Mouse (Mus musculus) liver, postnatal 0 days (tissue): ENCODE measurements around the gene Kcnq2. TPM values are rescaled to one million over a fixed set of nuclear protein-coding genes. Genes with fewer than 3 reads are reported as not detected.

Source experiments
- ATAC-seq: fragments of 200-750 bp; cut with Nextera tagmentation; 2 replicates; pipeline ENCODE4 v1.8.0; 2017; ENCODE audit warnings: mild to moderate bottlenecking, moderate library complexity
- DNase-seq: peaks from one replicate; pipeline ENCODE4 v3.0.0-alpha.2; 2016
- H3K27ac ChIP-seq: fragments of 300-500 bp; sonication (generic); 2 replicates; pipeline ENCODE4 v1.5.1; 2014; ENCODE audit warnings: antibody characterized with exemption, moderate library complexity, mild to moderate bottlenecking, low read depth
- H3K27me3 ChIP-seq: fragments of 300-500 bp; sonication (generic); 2 replicates; pipeline ENCODE4 v1.6.1; 2014; ENCODE audit warnings: low read length, control low read depth, mixed read lengths; ENCODE audit not compliant: insufficient read depth
- H3K36me3 ChIP-seq: fragments of 300-500 bp; sonication (generic); replicated peaks from 2 replicates; pipeline ENCODE4 v1.6.1; 2014; ENCODE audit warnings: mild to moderate bottlenecking, control low read depth, low read length, moderate library complexity, mixed read lengths; ENCODE audit not compliant: insufficient read depth
- H3K4me1 ChIP-seq: fragments of 300-500 bp; sonication (generic); 2 replicates; pipeline ENCODE4 v1.6.1; 2014; ENCODE audit warnings: antibody characterized with exemption, mild to moderate bottlenecking, control low read depth; ENCODE audit not compliant: insufficient read depth
- H3K4me2 ChIP-seq: fragments of 300-500 bp; sonication (generic); 2 replicates; pipeline ENCODE4 v1.6.1; 2014; ENCODE audit warnings: low read depth, mild to moderate bottlenecking, low read length, moderate library complexity, mixed read lengths
- H3K4me3 ChIP-seq: fragments of 300-500 bp; sonication (generic); 2 replicates; pipeline ENCODE4 v1.5.1; 2014; ENCODE audit warnings: low read depth, low read length
- H3K9ac ChIP-seq: fragments of 300-500 bp; sonication (generic); replicated peaks from 2 replicates; pipeline ENCODE4 v1.6.1; 2014; ENCODE audit warnings: mild to moderate bottlenecking, moderate library complexity
- H3K9me3 ChIP-seq: fragments of 300-500 bp; sonication (generic); 2 replicates; pipeline ENCODE4 v1.6.1; 2016; ENCODE audit warnings: mild to moderate bottlenecking, control low read depth, low read length, mixed read lengths
- CTCF ChIP-seq: sonication (generic); IDR thresholded peaks from 2 replicates; pipeline ENCODE4 v1.5.1; 2016; ENCODE audit warnings: antibody characterized with exemption, low read depth
- EP300 ChIP-seq: IDR thresholded peaks from 2 replicates; pipeline ENCODE4 v1.6.1; 2016; ENCODE audit warnings: antibody characterized with exemption, low read depth, mild to moderate bottlenecking
- WGBS: fragments of 180-500 bp; shearing (Covaris S2); extraction: QIAGEN DNeasy Blood & Tissue Kit; methylation state at CpG from one replicate; pipeline ENCODE4 v1.1.7; 2014; ENCODE audit not compliant: insufficient replicate concordance; 5-methylcytosine and 5-hydroxymethylcytosine counted together
- polyA plus RNA-seq: library from polyadenylated mRNA; unstranded; fragments of >200 nt; fragmentation: Nextera tagmentation; extraction: Ambion mirVana; gene quantifications from 2 replicates; pipeline ENCODE4 v1.2.1, GENCODE M21; 2015

The Kcnq2 gene
- polyA plus RNA-seq, 1 experiment from 2014 or later = not detected

DNA sequence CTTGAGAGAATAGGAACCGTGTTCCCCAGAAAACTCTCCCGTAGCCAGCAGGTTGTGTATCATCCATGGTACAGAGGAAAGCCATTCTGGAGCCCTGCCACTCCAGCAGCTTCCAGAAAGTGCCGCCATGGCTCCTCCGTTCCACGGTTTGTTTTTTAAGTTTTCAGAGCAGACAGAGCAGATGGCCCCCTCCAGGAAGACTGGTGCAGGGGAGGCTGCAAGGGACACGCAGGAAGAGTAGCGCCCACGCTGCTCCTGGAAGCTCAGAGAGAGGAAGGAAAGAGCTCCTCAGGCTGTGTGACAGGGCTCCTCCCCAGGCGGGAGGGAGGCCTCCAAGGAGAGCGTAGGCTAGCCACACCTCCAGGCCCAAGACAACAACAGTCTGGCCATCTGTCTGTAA lies 15.1 kb downstream of the Kcnq2 start:
- Histone ChIP-seq H3K9ac (no peak overlapping the region), H3K27me3 (no peaks in the 10 kb centered on the region), H3K4me3 (no peak overlapping the region), H3K4me2 (no peak overlapping the region), H3K36me3 (no peaks in the 10 kb centered on the region), H3K27ac (no peak overlapping the region), H3K4me1 (no peaks in the 10 kb centered on the region), H3K9me3 (no peaks in the 10 kb centered on the region)
- ATAC-seq (no peak), DNase-seq (no peak)
- WGBS = 24% methylated on average over 10 of the region's 10 CpGs
- no peak for TF ChIP-seq CTCF
- no peak for TF ChIP-seq EP300

DNA sequence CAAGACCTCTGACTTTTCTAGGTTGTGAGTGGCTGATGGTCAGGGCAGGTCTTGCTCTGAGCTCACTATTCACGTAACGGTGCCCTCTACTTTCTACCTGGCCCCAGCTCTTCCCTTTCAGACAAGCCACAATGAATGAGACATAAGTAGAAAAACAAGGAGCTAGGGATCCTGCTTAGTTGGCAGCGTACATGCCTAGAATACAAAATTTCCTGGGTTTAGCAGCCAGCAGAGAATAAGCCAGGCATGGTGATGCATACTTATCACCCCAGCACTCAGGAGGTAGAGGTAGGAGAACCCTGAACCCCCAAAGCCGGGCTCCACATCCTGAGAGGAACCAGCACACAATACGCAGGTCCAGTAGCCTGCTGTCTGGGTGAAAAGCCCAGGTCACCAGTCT lies 18.7 kb downstream of the Kcnq2 start:
- no peaks in the 10 kb centered on the region for H3K36me3 ChIP-seq
- no peaks in the 10 kb centered on the region for H3K9me3 ChIP-seq
- 68% methylated on average over 5 of the region's 5 CpGs for WGBS
- no peaks in the 10 kb centered on the region for H3K27me3 ChIP-seq
- no peak overlapping the region for H3K9ac ChIP-seq
- no peak overlapping the region for H3K4me2 ChIP-seq
- no peak overlapping the region for H3K27ac ChIP-seq
- ATAC-seq (no peak), DNase-seq (no peak)
- H3K4me1 ChIP-seq = no peaks in the 10 kb centered on the region
- no peak overlapping the region for H3K4me3 ChIP-seq
- TF ChIP-seq EP300 (no peak), CTCF (no peak)

DNA sequence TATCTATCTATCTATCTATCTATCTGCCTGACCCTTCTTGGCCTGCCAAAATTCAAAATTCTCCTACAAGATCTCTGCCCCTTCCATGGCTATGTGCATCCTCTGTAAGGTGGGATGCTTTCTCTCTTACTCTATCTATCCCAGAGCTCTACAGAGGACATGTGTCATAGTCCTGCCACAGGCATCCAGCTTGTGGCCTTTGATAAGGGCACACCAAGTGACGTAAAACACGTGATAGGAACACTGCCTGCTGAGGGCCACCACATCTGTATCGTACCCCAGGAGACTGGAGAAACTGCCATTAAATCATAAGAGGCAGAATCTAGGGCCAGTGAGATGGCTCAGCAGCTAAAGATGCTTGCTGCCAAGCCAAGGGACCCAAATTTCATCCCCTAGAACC lies 19.7 kb downstream of the Kcnq2 start:
- WGBS = 56% methylated on average over 3 of the region's 3 CpGs
- Histone ChIP-seq H3K4me3 (no peak overlapping the region), H3K27ac (no peak overlapping the region), H3K27me3 (no peaks in the 10 kb centered on the region), H3K9me3 (no peaks in the 10 kb centered on the region), H3K4me1 (no peaks in the 10 kb centered on the region), H3K4me2 (no peak overlapping the region), H3K36me3 (no peaks in the 10 kb centered on the region), H3K9ac (no peak overlapping the region)
- no peak for DNase-seq
- TF ChIP-seq EP300 (no peak), CTCF (no peak)
- ATAC-seq = no peak

DNA sequence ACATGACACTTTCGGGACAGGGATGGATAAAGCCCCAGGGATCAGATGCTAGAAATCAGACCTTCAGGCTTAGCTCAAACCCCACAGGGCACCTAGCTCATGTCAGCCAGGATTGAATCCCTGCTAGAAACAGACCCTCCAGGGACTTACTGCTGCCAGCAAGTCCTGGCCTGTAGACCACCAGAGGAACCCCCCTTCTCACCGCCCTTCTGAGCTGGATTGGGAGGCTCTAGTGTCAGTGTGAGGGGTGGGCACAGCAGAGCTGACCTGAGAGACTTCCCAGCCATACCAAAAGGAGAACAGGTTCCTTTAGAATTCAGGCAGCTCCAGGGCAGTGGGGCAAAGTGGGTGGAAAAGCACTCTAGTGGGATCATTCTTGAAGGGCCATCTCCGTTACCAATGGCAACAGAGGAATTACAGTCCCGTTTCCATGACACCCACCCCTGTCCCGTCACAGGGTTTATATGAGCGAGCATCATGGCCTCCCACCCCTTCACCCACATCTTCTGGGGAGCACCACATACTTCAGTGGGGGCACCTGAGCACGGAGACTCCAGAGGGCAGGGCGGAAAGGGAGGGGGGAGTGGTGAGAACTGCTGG lies 21.2 kb downstream of the Kcnq2 start:
- WGBS = 68% methylated on average over 8 of the region's 8 CpGs
- DNase-seq (no peak), ATAC-seq (no peak)
- H3K27ac ChIP-seq = no peak overlapping the region
- H3K4me2 ChIP-seq = no peak overlapping the region
- H3K9me3 ChIP-seq = no peaks in the 10 kb centered on the region
- TF ChIP-seq EP300 (no peak), CTCF (no peak)
- no peak overlapping the region for H3K4me3 ChIP-seq
- H3K27me3 ChIP-seq = no peaks in the 10 kb centered on the region
- no peaks in the 10 kb centered on the region for H3K4me1 ChIP-seq
- no peaks in the 10 kb centered on the region for H3K36me3 ChIP-seq
- H3K9ac ChIP-seq = no peak overlapping the region

DNA sequence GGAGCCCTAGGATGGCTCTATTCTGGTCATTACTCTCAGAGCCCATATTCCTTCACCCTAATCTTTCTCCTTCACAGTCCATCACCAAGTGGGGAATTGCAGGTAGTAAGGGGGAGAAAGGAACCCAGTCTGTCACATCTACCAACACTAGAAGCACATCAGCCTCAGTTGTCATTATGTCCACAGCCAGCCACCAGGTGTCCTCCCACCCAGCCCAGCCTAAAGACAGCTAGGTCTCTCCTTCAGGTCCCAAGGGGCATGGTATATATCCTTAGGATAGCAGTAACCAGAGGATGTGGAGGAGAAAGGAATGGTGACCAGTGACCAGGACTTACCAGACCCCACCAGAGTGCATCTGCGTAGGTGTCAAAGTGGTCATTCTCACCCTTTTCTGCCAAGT lies 23.4 kb downstream of the Kcnq2 start:
- WGBS = 69% methylated on average over 1 of the region's 1 CpGs
- ATAC-seq = no peak
- TF ChIP-seq CTCF (peak; percentile 14; the same call in 1 of the 2 replicates), EP300 (no peak)

DNA sequence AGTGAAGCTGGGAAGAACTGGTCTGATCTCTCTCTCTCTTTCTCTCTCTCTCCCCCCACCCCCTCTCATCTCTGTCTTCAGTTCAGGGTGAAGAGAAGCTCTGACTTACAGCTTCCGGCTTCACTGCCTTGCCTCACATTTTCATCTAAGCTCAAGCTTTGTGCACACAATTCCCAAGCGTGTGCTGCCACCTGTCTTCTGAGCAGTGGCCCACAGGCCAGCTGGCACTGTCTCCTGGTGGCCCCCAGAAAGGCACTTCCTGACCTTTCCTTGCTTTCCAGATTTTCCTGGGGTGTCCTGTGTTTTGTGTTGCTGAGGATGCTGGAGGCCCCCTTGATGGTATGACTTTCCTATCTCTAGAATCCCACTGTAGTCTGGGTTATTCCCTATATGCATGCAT lies 31.0 kb downstream of the Kcnq2 start:
- H3K9me3 ChIP-seq = no peaks in the 10 kb centered on the region
- no peaks in the 10 kb centered on the region for H3K4me1 ChIP-seq
- H3K27me3 ChIP-seq = no peaks in the 10 kb centered on the region
- WGBS = 54% methylated on average over 2 of the region's 2 CpGs
- H3K36me3 ChIP-seq = no peaks in the 10 kb centered on the region
- DNase-seq (no peak), ATAC-seq (no peak)
- H3K4me2 ChIP-seq = no peak overlapping the region
- H3K27ac ChIP-seq = no peak overlapping the region
- H3K4me3 ChIP-seq = no peak overlapping the region
- TF ChIP-seq EP300 = no peak
- TF ChIP-seq CTCF = peak; percentile 25
- no peak overlapping the region for H3K9ac ChIP-seq

More for the DNA sequence above, 23.4 kb downstream of the Kcnq2 start:
- Histone ChIP-seq H3K9me3 (no peaks in the 10 kb centered on the region), H3K36me3 (no peaks in the 10 kb centered on the region), H3K4me2 (no peak overlapping the region), H3K4me1 (no peaks in the 10 kb centered on the region), H3K27ac (no peak overlapping the region), H3K4me3 (no peak overlapping the region), H3K9ac (no peak overlapping the region), H3K27me3 (no peaks in the 10 kb centered on the region)
- no peak for DNase-seq

DNA sequence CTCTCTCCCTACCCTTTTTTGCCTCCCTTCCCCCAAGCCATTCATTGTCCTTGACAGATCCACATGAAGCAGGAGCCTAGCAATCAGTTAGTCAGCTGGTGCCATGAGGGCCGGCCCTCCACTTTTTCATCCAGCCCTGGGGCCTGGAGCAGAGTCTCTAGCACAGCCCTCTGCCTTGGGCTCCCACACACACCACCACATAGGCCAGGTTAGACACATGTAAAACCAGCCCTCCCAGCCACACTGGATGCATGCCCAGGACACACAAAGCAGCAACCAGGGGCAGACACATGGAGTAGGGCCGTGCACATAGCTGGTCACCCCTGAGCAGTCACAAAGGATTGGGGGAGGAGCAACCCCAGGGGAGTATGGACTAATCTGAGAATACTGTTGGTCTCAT lies 32.9 kb downstream of the Kcnq2 start:
- TF ChIP-seq EP300 = no peak
- no peak for TF ChIP-seq CTCF
- Histone ChIP-seq H3K9me3 (no peaks in the 10 kb centered on the region), H3K4me3 (no peak overlapping the region), H3K27me3 (no peaks in the 10 kb centered on the region), H3K9ac (no peak overlapping the region), H3K4me1 (no peaks in the 10 kb centered on the region), H3K36me3 (no peaks in the 10 kb centered on the region), H3K27ac (no peak overlapping the region), H3K4me2 (no peak overlapping the region)
- WGBS = 49% methylated on average over 2 of the region's 2 CpGs
- no peak for DNase-seq
- no peak for ATAC-seq
